Mouse (Mus musculus) megakaryocyte, embryonic 14.5 days (primary cell): ENCODE data around the gene Dusp10.

ENCODE experiments used
- FLI1 ChIP-seq: IDR thresholded peaks from 2 replicates; pipeline ENCODE4 v1.6.1; 2012; ENCODE audit warnings: low read length, inconsistent platforms, mixed read lengths
- GATA1 ChIP-seq: IDR thresholded peaks from 3 replicates; pipeline ENCODE4 v1.6.1; 2012; ENCODE audit warnings: mixed read lengths, low read length, inconsistent platforms, borderline replicate concordance

DNA sequence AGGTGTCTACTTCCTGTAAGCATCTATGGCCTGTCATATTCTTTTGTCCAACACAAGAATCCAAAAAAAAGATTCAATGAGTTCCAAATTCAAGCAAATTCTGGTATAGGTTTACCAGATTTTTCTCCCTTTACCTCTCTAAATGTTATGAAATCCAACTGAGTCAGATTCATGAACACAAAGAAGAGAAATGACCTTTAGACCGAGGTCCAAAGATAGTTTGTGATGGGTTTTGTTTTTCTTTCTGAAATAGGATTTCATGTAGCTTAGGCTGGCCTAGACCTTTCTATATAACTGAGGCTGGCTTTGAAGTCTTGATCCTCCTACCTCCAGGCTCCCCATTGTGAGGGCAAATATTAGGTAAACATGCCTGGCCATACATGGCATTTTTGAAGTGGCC, 48.8 kb downstream of the Dusp10 start:
- TF ChIP-seq GATA1, result no peak
- TF ChIP-seq FLI1, result no peak
